Mouse (Mus musculus): Measurements from ENCODE around the gene Rnf144a. TPM values are rescaled to one million over a fixed set of nuclear protein-coding genes. Genes with fewer than 3 reads are reported as not detected.

The Rnf144a gene
- total RNA-seq, 2 experiments from 2014 or later = 20.4 to 22.6 TPM

GRCm38 (mm10) chr12:26401696-26402470 lies 13.2 kb downstream of the Rnf144a start:
- Histone ChIP-seq H3K27ac (no peak overlapping the region), H3K4me3 (no peak overlapping the region)
- DNase-seq (ENCODE audit: low spot score in 2 of 2) = no peak
- TF ChIP-seq CTCF (conservative IDR thresholded peaks at IDR 0.05) = no peak

GRCm38 (mm10) chr12:26401254-26401653 lies 13.8 kb downstream of the Rnf144a start:
- no peak overlapping the region for H3K27ac ChIP-seq
- TF ChIP-seq CTCF (conservative IDR thresholded peaks at IDR 0.05) = no peak

GRCm38 (mm10) chr12:26400762-26401161 lies 14.3 kb downstream of the Rnf144a start:
- no peak overlapping the region for H3K27ac ChIP-seq

More at GRCm38 (mm10) chr12:26401254-26401653, 13.8 kb downstream of the Rnf144a start:
- H3K4me3 ChIP-seq = no peak overlapping the region
- no peak for DNase-seq (ENCODE audit: low spot score in 2 of 2)

GRCm38 (mm10) chr12:26399391-26399790 lies 15.7 kb downstream of the Rnf144a start:
- no peak for DNase-seq (ENCODE audit: low spot score in 2 of 2)
- Histone ChIP-seq H3K4me3 (no peak overlapping the region), H3K27ac (no peak overlapping the region)
- TF ChIP-seq CTCF (conservative IDR thresholded peaks at IDR 0.05) = no peak

More at GRCm38 (mm10) chr12:26400762-26401161, 14.3 kb downstream of the Rnf144a start:
- DNase-seq (ENCODE audit: low spot score in 2 of 2) = no peak
- H3K4me3 ChIP-seq = no peak overlapping the region
- no peak for TF ChIP-seq CTCF (conservative IDR thresholded peaks at IDR 0.05)

- DNase-seq (ENCODE audit: low spot score in 2 of 2) = no peak
- H3K27ac ChIP-seq = no peak overlapping the region
- H3K4me3 ChIP-seq = no peak overlapping the region
- TF ChIP-seq CTCF (conservative IDR thresholded peaks at IDR 0.05) = no peak
These were observed 16.5 kb downstream of the Rnf144a start for GRCm38 (mm10) chr12:26398597-26398996.

GRCm38 (mm10) chr12:26394485-26395470 lies 20.3 kb downstream of the Rnf144a start:
- Histone ChIP-seq H3K27ac (peak overlapping the region; percentile 83), H3K4me3 (no peak overlapping the region)
- no peak for TF ChIP-seq CTCF (conservative IDR thresholded peaks at IDR 0.05)
- no peak for DNase-seq (ENCODE audit: low spot score in 2 of 2)

GRCm38 (mm10) chr12:26393291-26393690 lies 21.8 kb downstream of the Rnf144a start:
- peak overlapping the region; percentile 83 for H3K27ac ChIP-seq
- H3K4me3 ChIP-seq = no peak overlapping the region
- DNase-seq (ENCODE audit: low spot score in 2 of 2) = no peak
- TF ChIP-seq CTCF (conservative IDR thresholded peaks at IDR 0.05) = no peak

- Histone ChIP-seq H3K27ac (no peak overlapping the region), H3K4me3 (no peak overlapping the region)
- DNase-seq (ENCODE audit: low spot score in 2 of 2) = no peak
- no peak for TF ChIP-seq CTCF (conservative IDR thresholded peaks at IDR 0.05)
These were observed 23.9 kb downstream of the Rnf144a start for GRCm38 (mm10) chr12:26391162-26391561.

- no peak overlapping the region for H3K4me3 ChIP-seq
- no peak for DNase-seq (ENCODE audit: low spot score in 2 of 2)
- H3K27ac ChIP-seq = no peak overlapping the region
- no peak for TF ChIP-seq CTCF (conservative IDR thresholded peaks at IDR 0.05)
These were observed 27.5 kb downstream of the Rnf144a start for GRCm38 (mm10) chr12:26387523-26387922.

- Histone ChIP-seq H3K4me3 (no peak overlapping the region), H3K27ac (no peak overlapping the region)
- no peak for TF ChIP-seq CTCF (conservative IDR thresholded peaks at IDR 0.05)
- no peak for DNase-seq (ENCODE audit: low spot score in 2 of 2)
These were observed 28.1 kb downstream of the Rnf144a start for GRCm38 (mm10) chr12:26386947-26387346.

- Histone ChIP-seq H3K27ac (no peak overlapping the region), H3K4me3 (no peak overlapping the region)
- no peak for DNase-seq (ENCODE audit: low spot score in 2 of 2)
These were observed 28.9 kb downstream of the Rnf144a start for GRCm38 (mm10) chr12:26386189-26386588.

GRCm38 (mm10) chr12:26385735-26386134 lies 29.3 kb downstream of the Rnf144a start:
- Histone ChIP-seq H3K4me3 (no peak overlapping the region), H3K27ac (no peak overlapping the region)
- TF ChIP-seq CTCF (conservative IDR thresholded peaks at IDR 0.05) = no peak
- DNase-seq (ENCODE audit: low spot score in 2 of 2) = no peak

More at GRCm38 (mm10) chr12:26386189-26386588, 28.9 kb downstream of the Rnf144a start:
- TF ChIP-seq CTCF (conservative IDR thresholded peaks at IDR 0.05) = no peak

- H3K27ac ChIP-seq = no peak overlapping the region
These were observed 33.3 kb downstream of the Rnf144a start for GRCm38 (mm10) chr12:26381730-26382129.

More at GRCm38 (mm10) chr12:26381730-26382129, 33.3 kb downstream of the Rnf144a start:
- DNase-seq (ENCODE audit: low spot score in 2 of 2) = no peak
- H3K4me3 ChIP-seq = no peak overlapping the region
- TF ChIP-seq CTCF (conservative IDR thresholded peaks at IDR 0.05) = no peak
